Mouse (Mus musculus) hindbrain, embryonic 15.5 days (tissue): ENCODE data around the gene Dhodh. TPM values are rescaled to one million over a fixed set of nuclear protein-coding genes. Genes with fewer than 3 reads are reported as not detected.

Source experiments
- polyA plus RNA-seq: library from polyadenylated mRNA; unstranded; fragments of >200 nt; fragmentation: Nextera tagmentation; extraction: Ambion mirVana; gene quantifications from 2 replicates; pipeline ENCODE4 v1.2.1, GENCODE M21; 2015

Dhodh gene
- polyA plus RNA-seq, 1 experiment from 2014 or later: 30.5 TPM

Other genes with a start within 250 kb of the Dhodh start
- 2.1 TPM in 2 replicates for gene Pmfbp1, start 114.6 kb downstream of the Dhodh start, polyA plus RNA-seq
- gene Dhx38, start 42.8 kb downstream of the Dhodh start, polyA plus RNA-seq: 17.2 and 17.4 TPM in 2 replicates
- gene Txnl4b, start 42.8 kb downstream of the Dhodh start, polyA plus RNA-seq: 28.7 and 30.2 TPM in 2 replicates
- 0.51 and 0.93 TPM in 2 replicates for gene Hp, start 29.5 kb downstream of the Dhodh start, polyA plus RNA-seq
- 0.14 and 0.21 TPM in 2 replicates for gene Pkd1l3, start 5.8 kb upstream of the Dhodh start, polyA plus RNA-seq
- 145 and 148 TPM in 2 replicates for gene Ist1, start 84.6 kb upstream of the Dhodh start, polyA plus RNA-seq
- 69.5 and 71.3 TPM in 2 replicates for gene Zfp821, start 96.9 kb upstream of the Dhodh start, polyA plus RNA-seq
- 3.8 and 4.1 TPM in 2 replicates for gene Atxn1l, start 129.1 kb upstream of the Dhodh start, polyA plus RNA-seq
- gene Ap1g1, start 169.9 kb upstream of the Dhodh start, polyA plus RNA-seq: 46.8 and 50.4 TPM in 2 replicates